Mouse (Mus musculus) erythroblast, embryonic 14.5 days (primary cell): ENCODE data around the gene Nckap5.

Source experiments
- GATA1 ChIP-seq: IDR thresholded peaks from 2 replicates; pipeline ENCODE4 v1.6.1; 2012; ENCODE audit warnings: low read length, inconsistent platforms, mixed read lengths
- TAL1 ChIP-seq: IDR thresholded peaks from 3 replicates; pipeline ENCODE4 v1.6.1; 2012; ENCODE audit warnings: low read length, inconsistent platforms, mixed read lengths

DNA sequence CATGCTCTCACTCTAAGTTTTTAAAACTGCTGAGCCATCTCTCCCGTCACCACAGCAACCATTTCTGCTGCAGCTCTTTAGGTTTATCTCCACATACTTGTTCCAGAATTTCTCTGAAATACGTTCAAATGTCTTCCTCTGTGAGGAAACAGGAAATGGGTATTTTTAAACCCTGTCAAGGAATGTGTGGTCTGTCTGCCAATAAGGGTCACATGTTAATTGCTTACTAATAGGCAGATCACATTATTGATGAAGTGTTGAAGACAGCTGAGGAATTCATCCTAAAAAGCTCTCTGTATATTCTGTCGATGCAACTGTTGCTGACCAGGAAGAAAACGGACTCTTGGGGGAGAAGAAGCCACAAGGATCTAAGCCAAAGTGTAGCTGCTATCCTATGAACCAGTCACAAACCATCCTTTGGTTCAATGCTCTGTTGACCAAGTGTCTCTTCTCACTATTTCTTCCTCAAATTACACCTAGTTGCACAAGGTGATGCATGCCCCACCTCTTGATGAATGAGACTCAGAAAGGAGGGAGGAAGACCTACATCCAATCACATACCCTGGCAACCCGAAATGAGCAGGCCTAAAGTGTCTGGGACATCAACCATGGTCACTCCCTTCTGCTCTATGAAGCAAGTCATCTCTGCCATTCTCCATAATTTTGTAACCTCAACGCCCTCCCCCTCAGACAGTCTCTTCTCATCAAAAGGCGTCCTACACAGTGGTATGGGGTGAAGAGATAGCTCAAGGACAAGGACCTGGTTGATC, 349.0 kb downstream of the Nckap5 start:
- TF ChIP-seq GATA1, result no peak
- TF ChIP-seq TAL1, result no peak
